Mouse (Mus musculus) ES-Bruce4 (cell line): ENCODE measurements around the gene Phc2.

Experiments used
- CTCF ChIP-seq: IDR thresholded peaks from one replicate; pipeline ENCODE4 v1.8.1; 2011; ENCODE audit warnings: low read depth, low read length
- POLR2A ChIP-seq: IDR thresholded peaks from one replicate; pipeline ENCODE4 v1.8.1; 2011; ENCODE audit warnings: low read length; ENCODE audit not compliant: insufficient read depth

- TF ChIP-seq CTCF (no peak), POLR2A (no peak)
These were observed 61.0 kb downstream of the Phc2 start for GRCm38 (mm10) chr4:128715241-128716204.
